Mouse (Mus musculus) cerebellum, adult 8-10 months (tissue): ENCODE data around the gene Olfr1276.

ENCODE experiments used
- DNase-seq: peaks from one replicate; pipeline ENCODE4 v3.0.0; 2022

Gene Olfr1276

DNA sequence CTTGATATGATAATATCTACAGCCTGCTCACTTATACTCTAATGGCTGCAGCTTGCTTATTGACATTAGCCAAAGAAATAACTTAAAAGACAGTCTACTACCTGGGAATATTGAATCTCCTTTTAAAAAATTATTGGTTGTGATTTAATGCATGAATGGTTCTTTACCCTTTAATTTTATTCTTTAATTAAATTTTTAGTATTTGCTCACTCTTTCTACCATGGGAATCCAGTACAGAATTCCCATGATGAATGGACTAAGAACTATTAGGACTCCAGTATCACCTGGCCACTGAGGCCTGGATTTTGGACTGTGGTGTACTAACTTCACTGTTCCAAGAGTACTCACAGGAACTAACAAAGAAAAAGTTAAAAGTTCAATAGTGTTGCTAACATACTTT, at the start of gene Olfr1276:
TSS of gene Olfr1276 (plus strand) at position 301 of the 400 bp plus-strand sequence.
- DNase-seq: no peak

DNA sequence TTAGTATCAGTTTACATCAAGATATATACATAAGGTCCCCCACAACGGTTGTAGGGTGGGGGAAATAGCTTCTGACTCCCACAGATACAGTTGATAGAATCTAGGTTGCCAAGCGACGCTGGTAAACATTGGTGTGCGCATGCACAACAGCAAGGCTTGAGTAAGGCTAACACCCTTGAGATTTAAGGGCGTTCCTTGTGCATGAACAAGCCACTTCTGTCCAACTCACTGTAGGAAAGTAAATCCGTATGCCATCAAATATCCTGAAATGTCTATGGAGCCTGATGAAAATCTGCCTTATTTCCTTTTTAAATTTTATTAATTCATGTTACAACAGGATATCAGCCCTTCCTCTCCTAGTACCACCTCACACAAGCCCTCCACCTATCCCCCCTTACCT, 24.8 kb upstream of the Olfr1276 start, which contains the start of gene 4930430A15Rik:
TSS of gene 4930430A15Rik (minus strand) at position 101 of the 400 bp plus-strand sequence.
- no peak for DNase-seq

DNA sequence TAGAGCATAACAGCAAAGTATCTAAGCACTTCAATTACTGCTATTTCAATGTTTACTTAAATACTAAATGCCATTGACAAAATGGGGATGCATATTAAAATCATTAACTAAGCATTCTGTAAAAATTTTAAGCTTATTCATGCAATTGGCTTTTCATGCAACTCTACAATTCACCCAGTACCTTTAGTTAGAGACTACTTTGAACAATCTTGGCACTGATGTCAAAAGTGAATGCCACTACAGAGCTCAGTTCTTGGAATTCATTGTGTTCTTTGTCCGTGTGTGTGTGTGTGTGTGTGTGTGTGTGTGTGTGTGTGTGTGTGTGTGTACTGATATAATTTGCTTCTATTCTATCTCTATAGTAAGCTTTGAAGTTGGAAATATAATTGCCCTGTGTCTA, 19.1 kb upstream of the Olfr1276 start, which contains the start of gene Olfr1275:
TSS of gene Olfr1275 (minus strand) at position 101 of the 400 bp plus-strand sequence.
- DNase-seq: no peak

- DNase-seq: no peak
Measured at GRCm38 (mm10) chr2:111274006-111274405, 19.7 kb downstream of the Olfr1276 start, which contains the start of gene Olfr1277. Olfr1277 (minus strand) TSS chr2:111274106.

DNA sequence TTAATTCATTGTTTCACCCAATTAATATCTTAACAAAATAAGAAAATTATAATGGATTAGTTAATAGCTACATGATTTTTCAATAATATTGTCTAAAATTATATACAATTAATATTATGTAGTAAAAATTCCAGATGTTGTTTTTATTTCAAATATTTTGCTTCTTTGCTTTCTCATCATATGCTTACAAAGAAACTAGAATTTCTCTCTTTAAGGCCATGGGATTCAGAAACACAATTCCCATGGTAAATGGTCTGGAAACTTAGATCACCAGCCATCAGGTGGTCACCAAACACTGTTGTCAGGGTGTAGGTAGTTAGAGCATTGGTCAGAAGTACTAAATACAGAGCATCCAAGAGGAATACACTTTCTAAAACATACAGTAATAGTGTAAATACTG, 35.5 kb downstream of the Olfr1276 start, which contains the start of gene Olfr1278:
TSS of gene Olfr1278 (plus strand) at position 301 of the 400 bp plus-strand sequence.
- no peak for DNase-seq

DNA sequence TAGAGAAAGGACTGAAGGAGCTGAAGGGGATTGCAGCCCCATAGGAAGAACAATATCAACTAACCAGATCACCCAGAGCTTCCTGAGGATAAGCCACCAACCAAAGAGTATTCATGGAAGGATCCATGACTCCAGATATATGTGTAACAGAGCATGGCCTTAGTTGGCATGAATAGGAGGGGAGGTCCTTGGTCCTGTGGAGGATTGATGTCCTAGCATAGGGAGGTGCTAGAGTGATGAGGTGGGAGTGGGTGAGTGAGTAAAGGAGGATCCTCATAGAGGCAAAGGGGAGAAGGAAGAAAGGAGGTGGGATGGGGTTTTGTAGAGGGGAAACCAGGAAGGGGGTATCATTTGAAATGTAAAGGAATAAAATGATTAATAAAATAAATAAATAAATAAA, 44.2 kb downstream of the Olfr1276 start:
- no peak for DNase-seq

DNA sequence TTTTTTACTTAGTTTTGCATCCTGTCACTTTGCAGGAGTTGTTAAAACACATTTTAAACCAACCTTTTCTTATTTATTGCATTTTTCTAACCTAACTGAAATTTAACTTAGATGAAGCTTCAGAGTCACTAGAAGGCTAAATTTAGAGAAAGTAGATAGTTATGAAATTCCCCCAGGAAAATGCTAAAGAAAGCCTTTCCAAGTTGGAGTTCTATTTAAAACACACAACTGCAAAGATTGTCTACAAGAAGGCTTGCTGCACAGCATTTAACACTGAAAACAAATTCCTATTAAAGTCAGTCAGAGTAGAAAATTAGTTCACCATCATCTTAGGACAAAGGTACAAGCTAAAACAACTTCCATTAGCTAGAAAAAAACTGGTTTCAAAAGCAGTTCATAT, 46.1 kb downstream of the Olfr1276 start, which contains the start of gene Olfr1279:
TSS of gene Olfr1279 (plus strand) at position 262 of the 400 bp plus-strand sequence.
- no peak for DNase-seq
